Mouse (Mus musculus) c-Kit-negative CD71-positive TER-119-positive erythroid progenitor cells, embryonic 14.5 days (primary cell): ENCODE data around the gene Dennd4c.

Source experiments
- DNase-seq: peaks from one replicate; pipeline ENCODE4 v3.0.0-alpha.2; 2013; ENCODE audit warnings: low read depth, low spot score

Gene Dennd4c

GRCm38 (mm10) chr4:86748336-86749291 lies at the start of gene Dennd4c:
Gene Dennd4c, plus strand, starts transcription at chr4:86748555.
- peak; percentile 83 for DNase-seq

GRCm38 (mm10) chr4:86699161-86699865 lies 49.0 kb upstream of the Dennd4c start:
- DNase-seq: no peak

DNA sequence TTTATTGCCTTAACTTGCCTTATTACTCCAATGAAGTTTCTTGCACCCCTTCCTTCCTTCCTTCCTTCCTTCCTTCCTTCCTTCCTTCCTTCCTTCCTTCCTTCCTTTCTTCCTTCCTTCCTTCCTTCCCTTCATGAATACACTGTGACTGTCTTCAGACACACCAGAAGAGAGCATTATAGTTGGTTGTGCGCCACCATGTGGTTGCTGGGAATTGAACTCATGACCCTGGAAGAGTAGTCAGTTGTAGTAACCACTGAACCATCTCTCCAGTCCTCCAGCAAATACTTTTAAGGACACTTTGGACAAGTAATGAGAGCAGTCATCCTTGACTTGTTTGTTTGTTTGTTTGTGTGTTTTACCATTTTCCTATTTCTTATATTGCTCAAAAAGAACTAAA lies 39.6 kb upstream of the Dennd4c start:
- DNase-seq: no peak

- no peak for DNase-seq
These were observed 38.2 kb upstream of the Dennd4c start for GRCm38 (mm10) chr4:86710034-86710650.

DNA sequence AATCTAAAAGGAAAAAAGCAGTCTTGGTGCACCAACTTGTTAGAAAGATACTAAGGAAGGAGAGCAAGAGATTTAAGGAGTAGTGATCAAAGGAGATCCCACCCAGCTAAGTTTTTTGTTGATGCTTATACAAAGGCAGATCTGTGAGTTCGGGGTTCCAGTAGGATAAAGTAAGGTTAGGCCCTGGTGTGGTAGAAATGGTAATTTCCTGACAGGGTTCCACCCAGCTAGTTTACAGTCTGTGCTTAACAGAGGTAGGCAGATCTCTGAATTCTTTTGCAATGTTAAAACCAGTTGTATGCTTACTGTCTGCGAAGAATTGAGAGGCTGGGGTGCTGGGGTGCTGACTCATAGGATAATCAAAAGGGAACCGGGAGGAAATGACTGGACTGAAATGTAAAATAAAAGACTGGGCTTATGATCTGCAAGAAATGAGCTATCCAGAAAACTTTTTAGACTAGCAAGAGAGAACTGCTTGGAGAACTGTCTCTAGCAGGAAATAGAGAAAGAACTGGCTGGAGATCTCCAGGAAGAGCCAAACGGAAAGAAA lies 37.6 kb upstream of the Dennd4c start:
- no peak for DNase-seq

DNA sequence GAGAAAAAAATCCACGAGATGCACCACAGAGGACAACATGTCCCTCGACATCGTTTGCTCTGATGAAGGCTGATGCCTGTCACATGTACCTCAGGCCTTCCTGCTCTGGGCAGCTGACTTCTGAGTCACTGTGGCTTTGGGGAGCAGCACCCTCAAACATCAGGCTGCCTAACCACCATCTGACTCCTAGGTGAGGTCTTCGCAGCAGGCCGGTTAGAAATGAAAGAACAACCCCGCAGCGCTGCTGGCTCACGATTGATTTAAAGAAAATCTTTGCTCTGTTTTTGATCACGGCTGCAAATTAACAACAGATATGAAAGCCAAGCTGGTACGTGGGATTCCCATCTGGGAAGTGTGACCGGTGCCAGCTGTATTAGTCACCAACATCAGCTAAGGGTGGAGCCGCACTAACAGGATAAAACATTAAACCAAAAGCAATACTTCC lies 35.6 kb upstream of the Dennd4c start:
- no peak for DNase-seq

DNA sequence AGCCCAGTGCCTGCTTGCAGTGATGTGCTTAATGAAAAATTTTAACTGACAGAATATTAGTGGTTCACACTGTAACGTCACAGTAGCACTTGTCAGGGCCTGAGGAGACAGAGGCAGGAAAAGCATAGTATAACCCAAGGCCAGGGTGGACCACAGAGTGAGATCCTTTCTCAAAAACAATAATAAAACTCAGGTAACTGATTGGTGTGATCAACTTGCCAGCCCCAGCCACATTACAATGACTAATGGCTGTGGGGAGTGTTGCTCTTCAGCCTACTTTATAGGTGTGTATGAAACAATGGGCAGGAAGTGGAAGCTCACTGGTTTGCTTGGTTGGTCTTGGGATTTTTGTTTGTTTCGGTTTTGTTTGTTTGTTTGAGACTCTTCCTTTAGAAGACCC lies 34.8 kb upstream of the Dennd4c start:
- no peak for DNase-seq

DNA sequence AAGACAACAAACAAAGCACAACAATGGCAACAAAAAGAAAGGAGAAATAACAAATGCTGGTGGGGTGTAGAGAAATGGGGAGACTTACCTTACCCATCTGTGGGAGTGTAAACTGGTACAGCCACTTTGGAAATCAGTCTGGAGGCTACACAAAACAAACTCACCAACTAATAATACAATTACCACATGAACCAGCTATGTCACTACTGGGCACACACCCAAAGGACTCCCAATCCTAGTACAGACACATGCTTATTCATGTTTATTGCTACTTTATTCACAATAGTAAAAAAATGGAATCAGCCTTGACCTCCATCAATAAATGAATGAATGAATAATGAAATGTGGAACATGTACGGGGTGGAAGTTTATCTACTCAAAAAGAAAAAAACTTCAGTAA lies 33.0 kb upstream of the Dennd4c start:
- DNase-seq: no peak

DNA sequence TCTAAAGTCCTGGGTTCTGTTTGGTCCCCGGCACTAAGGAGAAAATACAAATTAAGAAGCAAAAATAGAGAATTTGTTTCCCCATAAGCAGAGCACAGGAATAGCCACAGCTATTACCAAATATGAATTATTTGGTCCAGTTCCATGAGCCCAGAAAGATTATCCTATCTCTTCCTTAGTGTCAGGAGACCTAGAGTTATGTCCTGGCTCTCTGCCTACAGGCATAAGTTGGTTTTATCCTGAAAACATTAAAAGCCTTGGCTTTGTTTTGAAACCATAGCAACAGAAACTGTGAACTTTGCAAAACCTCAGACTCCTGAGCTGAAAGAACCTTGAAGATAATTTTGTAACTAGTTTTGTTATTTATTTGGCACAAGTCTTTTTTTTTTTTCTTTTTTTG lies 31.2 kb upstream of the Dennd4c start:
- DNase-seq: no peak

DNA sequence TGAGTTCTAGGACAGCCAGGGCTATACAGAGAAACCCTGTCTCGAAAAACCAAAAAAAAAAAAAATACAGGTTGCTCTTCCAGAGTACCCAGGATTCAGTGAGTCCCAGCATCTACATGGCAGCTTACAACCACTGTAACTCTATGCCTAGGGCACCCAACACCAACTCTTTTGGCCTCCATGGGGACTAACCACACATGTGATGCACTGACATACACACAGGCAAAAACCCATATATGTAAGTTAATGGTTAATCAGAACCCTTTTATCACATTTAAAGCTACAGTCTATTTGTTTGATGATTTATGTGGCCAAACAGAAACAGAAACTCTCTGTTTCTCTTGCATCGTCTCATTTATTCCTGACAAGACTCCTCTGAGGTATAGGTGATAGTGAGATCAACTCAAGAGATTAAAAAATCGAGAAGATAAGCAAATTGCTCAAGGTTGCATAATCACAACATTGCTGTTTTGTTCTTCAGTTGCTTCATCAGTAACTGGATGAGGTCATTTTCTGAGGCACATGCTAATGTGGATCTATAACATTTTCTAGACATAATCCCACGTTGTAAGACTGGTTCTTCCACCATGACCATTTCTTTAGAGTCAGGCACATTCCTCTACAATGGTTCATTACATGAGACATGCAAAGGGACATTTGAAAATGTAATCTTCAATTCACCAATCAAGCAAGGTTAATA lies 29.3 kb upstream of the Dennd4c start:
- no peak for DNase-seq

- DNase-seq: no peak
These were observed 26.4 kb upstream of the Dennd4c start for GRCm38 (mm10) chr4:86721856-86722358.

DNA sequence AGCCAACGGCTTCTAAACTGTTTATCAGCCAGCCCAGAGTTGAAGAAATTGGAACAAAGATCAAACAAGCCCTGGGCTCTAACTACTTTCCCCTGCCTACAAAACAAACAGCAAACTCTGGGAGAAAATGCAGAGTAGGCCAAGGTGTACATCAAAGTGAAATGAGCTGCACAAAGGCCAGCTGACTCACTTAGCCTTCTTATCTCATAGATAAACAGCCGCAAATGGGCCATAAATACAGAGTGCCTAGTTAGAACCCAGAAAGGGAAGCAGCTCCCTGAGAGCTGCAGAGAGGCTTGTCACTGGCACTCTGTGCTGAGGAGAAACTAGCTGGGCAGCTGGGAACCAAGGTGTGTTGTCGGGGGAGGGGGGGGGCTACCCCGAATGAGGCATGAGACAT lies 23.2 kb upstream of the Dennd4c start:
- DNase-seq: no peak

GRCm38 (mm10) chr4:86726141-86726540 lies 22.2 kb upstream of the Dennd4c start:
- DNase-seq: no peak

- no peak for DNase-seq
These were observed 18.5 kb upstream of the Dennd4c start for GRCm38 (mm10) chr4:86729829-86730228.

GRCm38 (mm10) chr4:86734088-86734841 lies 14.1 kb upstream of the Dennd4c start:
- no peak for DNase-seq

DNA sequence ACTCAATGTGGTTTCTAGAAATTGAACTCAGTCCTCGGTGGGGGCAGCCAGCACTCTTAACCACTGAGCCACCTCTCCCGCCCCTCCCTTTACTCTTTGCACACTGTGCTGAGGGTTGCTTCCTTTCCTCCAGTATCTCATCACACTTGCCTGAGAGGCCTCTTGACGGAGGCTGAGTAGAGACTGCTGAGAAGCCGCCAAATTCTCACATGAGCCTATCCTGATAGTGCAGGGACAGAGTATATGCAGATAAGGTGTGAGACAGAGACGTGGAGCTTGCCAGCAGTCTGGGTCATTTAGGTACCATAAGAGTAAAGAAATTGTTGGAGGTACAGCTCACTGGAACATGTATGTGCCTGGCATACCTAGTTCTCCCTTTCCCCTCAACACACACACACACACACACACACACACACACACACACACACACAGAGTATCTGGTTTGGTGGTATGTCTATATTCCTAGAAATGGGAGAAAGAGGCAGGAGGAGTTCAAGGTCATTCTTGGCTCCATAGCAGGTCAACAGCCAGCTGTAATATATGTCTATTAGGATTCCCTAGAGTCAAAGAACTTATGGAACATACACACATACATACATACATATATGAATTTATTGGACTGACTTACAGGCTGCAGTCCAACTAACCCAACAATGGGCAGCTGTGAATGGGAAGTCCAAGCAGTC lies 8.9 kb upstream of the Dennd4c start:
- no peak for DNase-seq

- DNase-seq: peak; percentile 22
These were observed 1.0 kb downstream of the Dennd4c start for GRCm38 (mm10) chr4:86749361-86749841.

DNA sequence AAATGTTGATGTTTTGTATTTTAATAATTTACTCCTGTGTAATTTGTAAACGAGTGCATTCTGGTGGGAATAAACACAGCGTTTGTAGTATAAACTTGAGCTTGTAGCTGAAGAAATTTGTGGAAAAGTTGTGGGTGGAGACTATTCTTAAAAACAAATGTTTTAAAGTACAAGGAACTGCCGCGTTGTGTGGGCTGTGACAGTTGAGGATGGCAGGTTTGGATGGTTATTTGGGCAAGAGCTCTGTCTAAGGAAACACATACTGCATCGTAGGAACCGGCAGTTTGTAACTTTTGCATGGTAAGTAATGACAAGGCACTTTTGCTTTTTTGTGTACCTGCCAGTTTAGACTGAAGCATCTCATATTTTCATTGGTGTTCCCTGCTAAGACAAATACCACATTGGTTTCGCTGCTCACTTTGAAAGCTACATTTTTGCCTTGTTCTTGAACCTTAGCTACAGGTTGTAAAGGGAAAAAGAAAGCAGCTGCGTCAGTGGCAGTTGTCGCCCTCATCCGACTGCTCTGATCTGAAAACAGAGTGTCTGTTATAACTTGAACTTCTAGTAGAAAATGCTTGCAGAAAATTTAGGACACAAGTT lies 2.1 kb downstream of the Dennd4c start:
- DNase-seq: no peak

- no peak for DNase-seq
These were observed 16.0 kb downstream of the Dennd4c start for GRCm38 (mm10) chr4:86764307-86764706.
